Mouse (Mus musculus) embryonic fibroblast, embryonic 13.5 days (primary cell): ENCODE measurements around the gene Dgkg.

Source experiments
- CTCF ChIP-seq: IDR thresholded peaks from 2 replicates; pipeline ENCODE4 v1.5.1; 2011; ENCODE audit warnings: mild to moderate bottlenecking, control low read depth, low read length, moderate library complexity, borderline replicate concordance; ENCODE audit not compliant: insufficient read depth
- POLR2A ChIP-seq: IDR thresholded peaks from 2 replicates; pipeline ENCODE4 v1.6.1; 2011; ENCODE audit warnings: low read depth, mild to moderate bottlenecking, control low read depth, low read length, moderate library complexity

DNA sequence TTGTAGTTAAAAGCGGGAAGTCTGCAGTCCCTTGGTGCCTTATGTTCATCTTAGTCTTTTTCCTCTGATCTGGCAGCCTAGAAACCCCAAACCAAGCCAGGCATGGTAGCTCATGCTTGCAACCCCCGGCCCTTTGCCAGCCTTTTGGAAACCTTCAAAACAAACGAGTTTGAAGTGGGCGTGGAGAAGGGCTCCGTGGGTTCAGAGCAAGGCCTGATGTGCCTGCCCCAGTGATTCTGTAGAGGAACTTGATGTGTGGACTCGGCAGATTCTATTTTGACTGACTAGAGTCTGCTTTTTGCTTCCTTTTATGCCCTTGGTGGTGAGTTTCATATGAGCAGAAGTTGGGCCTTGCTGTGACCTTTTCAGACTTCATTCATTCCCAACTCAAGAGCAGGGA lies 212.2 kb downstream of the Dgkg start:
- TF ChIP-seq POLR2A (no peak), CTCF (no peak)
